Mouse (Mus musculus): ENCODE data around the gene Serping1. TPM values are rescaled to one million over a fixed set of nuclear protein-coding genes. Genes with fewer than 3 reads are reported as not detected.
A peak's percentile ranks its signal among the peaks of the same experiment; 100 is the strongest.

Serping1 gene
- polyA plus RNA-seq, 1 experiment from 2014 or later, result 32.6 TPM

DNA sequence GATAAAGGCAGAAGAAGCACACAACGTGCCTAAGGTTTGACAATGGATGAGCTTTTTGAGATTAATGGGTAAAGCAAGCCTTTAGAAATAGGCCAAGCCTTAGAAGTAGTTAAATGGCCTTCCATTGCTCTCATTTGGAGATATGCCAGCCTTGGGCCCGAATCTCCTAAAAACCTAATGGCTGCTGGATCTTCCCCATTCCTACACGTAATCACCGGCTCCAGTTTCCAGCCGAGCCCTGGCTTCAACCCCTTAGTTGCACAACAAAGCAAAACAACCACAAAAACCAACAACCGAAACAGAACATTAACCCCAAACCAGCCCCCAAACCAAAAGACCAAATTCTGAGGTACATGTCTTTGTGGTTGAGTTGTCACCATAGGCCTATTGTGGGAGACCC lies 421 bp upstream of the Serping1 start:
- Histone ChIP-seq H3K9me3 (no peaks in the 10 kb centered on the region), H3K27me3 (no peaks in the 10 kb centered on the region), H3K27ac (peak overlapping the region; percentile 70), H3K4me2 (replicated peaks) (no peak overlapping the region), H3K9ac (replicated peaks) (no peak overlapping the region), H3K4me3 (replicated peaks) (no peak overlapping the region), H3K36me3 (no peaks in the 10 kb centered on the region), H3K4me1 (replicated peaks) (peaks cover 20% of the 10 kb centered on the region)
- ATAC-seq, result no peak
- 83% methylated on average over 6 of the region's 6 CpGs for WGBS

DNA sequence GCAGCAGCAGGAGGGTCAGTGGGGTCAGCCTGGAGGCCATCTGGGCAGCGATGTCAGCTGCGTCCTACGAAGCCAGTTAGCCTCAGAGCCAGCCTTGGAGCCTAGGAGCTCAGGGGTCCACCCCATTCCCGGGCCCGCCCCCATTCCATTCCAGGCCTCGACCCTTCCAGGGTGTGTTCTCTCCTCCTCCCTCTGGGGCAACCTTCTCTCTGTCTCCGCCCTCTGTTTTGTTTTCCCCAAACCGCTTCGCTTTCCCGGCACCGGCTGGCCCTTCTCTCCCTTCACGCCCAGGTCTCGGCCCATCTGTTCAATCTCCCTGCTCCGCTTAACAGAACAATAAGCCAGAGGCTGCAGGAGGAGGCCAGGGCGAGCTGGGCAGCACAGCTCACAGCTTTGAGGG lies 493 bp downstream of the Serping1 start:
- Histone ChIP-seq H3K4me3 (replicated peaks) (peak overlapping the region; percentile 33), H3K9me3 (no peaks in the 10 kb centered on the region), H3K27me3 (no peaks in the 10 kb centered on the region), H3K4me2 (replicated peaks) (peak overlapping the region; percentile 53), H3K27ac (peak overlapping the region; percentile 70), H3K9ac (replicated peaks) (peak overlapping the region; percentile 48), H3K36me3 (peaks cover 5% of the 10 kb centered on the region; the same call in 1 of the 2 replicates), H3K4me1 (replicated peaks) (peaks cover 20% of the 10 kb centered on the region)
- peak; percentile 95 for ATAC-seq
- 0% methylated on average over 12 of the region's 15 CpGs for WGBS

- Histone ChIP-seq H3K36me3 (peaks cover 5% of the 10 kb centered on the region; the same call in 1 of the 2 replicates), H3K27me3 (no peaks in the 10 kb centered on the region), H3K4me1 (replicated peaks) (peaks cover 20% of the 10 kb centered on the region), H3K9me3 (no peaks in the 10 kb centered on the region), H3K27ac (no peak overlapping the region), H3K4me2 (replicated peaks) (no peak overlapping the region), H3K4me3 (replicated peaks) (no peak overlapping the region), H3K9ac (replicated peaks) (no peak overlapping the region)
- ATAC-seq, result no peak
- 86% methylated on average over 5 of the region's 5 CpGs for WGBS
These were observed 2.0 kb downstream of the Serping1 start for GRCm38 (mm10) chr2:84773195-84773594.

- Histone ChIP-seq H3K4me2 (replicated peaks) (no peak overlapping the region), H3K4me3 (replicated peaks) (no peak overlapping the region), H3K9me3 (no peaks in the 10 kb centered on the region), H3K27ac (no peak overlapping the region), H3K9ac (replicated peaks) (no peak overlapping the region), H3K27me3 (no peaks in the 10 kb centered on the region), H3K4me1 (replicated peaks) (peaks cover 20% of the 10 kb centered on the region), H3K36me3 (peaks cover 5% of the 10 kb centered on the region; the same call in 1 of the 2 replicates)
- WGBS, result 93% methylated on average over 4 of the region's 4 CpGs
- ATAC-seq, result no peak
These were observed 2.8 kb downstream of the Serping1 start for GRCm38 (mm10) chr2:84772454-84772853.

GRCm38 (mm10) chr2:84770501-84770900 lies 4.7 kb downstream of the Serping1 start:
- H3K27me3 ChIP-seq, result no peaks in the 10 kb centered on the region
- H3K4me3 ChIP-seq (replicated peaks), result no peak overlapping the region
- H3K4me1 ChIP-seq (replicated peaks), result peaks cover 20% of the 10 kb centered on the region
- no peak for ATAC-seq
- H3K4me2 ChIP-seq (replicated peaks), result no peak overlapping the region
- WGBS, result 83% methylated on average over 6 of the region's 6 CpGs
- no peaks in the 10 kb centered on the region for H3K9me3 ChIP-seq
- H3K27ac ChIP-seq, result no peak overlapping the region
- no peak overlapping the region for H3K9ac ChIP-seq (replicated peaks)
- peaks cover 10% of the 10 kb centered on the region for H3K36me3 ChIP-seq

DNA sequence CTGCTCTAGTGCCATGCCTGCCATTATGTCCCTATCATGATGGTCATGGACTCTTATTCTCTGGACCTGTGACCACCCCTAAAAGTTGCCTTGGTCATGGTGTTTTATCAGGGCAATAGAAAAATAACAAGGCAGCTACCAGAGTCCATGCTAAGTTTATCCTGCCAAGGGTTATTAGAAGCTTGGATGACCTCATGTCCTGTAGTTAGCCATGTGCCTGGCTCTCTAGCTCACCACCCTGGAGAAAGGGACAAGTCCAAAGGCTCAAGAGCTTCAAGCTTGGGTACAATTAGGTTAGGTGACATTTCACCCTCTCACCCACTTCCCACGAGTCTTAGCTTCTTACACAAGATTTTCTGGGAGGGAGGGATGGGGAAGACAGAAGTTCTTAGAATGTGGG lies 12.4 kb downstream of the Serping1 start:
- Histone ChIP-seq H3K4me2 (replicated peaks) (no peak overlapping the region), H3K9me3 (no peaks in the 10 kb centered on the region), H3K27ac (no peak overlapping the region), H3K9ac (replicated peaks) (no peak overlapping the region), H3K4me1 (replicated peaks) (no peaks in the 10 kb centered on the region), H3K4me3 (replicated peaks) (no peak overlapping the region), H3K27me3 (no peaks in the 10 kb centered on the region), H3K36me3 (peaks cover 16% of the 10 kb centered on the region; the same call in 1 of the 2 replicates)
- ATAC-seq, result no peak
- WGBS, result 57% methylated on average over 1 of the region's 1 CpGs

- Histone ChIP-seq H3K4me3 (replicated peaks) (no peak overlapping the region), H3K9me3 (no peaks in the 10 kb centered on the region), H3K4me1 (replicated peaks) (no peaks in the 10 kb centered on the region), H3K4me2 (replicated peaks) (no peak overlapping the region), H3K9ac (replicated peaks) (no peak overlapping the region), H3K27me3 (no peaks in the 10 kb centered on the region), H3K36me3 (peaks cover 16% of the 10 kb centered on the region; the same call in 1 of the 2 replicates), H3K27ac (no peak overlapping the region)
- ATAC-seq, result no peak
- WGBS, result 36% methylated on average over 4 of the region's 4 CpGs
These were observed 12.9 kb downstream of the Serping1 start for GRCm38 (mm10) chr2:84762295-84762694.

- H3K27ac ChIP-seq, result no peak overlapping the region
- H3K4me2 ChIP-seq (replicated peaks), result no peak overlapping the region
- H3K27me3 ChIP-seq, result no peaks in the 10 kb centered on the region
- H3K9ac ChIP-seq (replicated peaks), result no peak overlapping the region
- ATAC-seq, result no peak
- H3K4me3 ChIP-seq (replicated peaks), result no peak overlapping the region
- H3K4me1 ChIP-seq (replicated peaks), result no peaks in the 10 kb centered on the region
- peaks cover 16% of the 10 kb centered on the region; the same call in 1 of the 2 replicates for H3K36me3 ChIP-seq
- WGBS, result 93% methylated on average over 1 of the region's 1 CpGs
- H3K9me3 ChIP-seq, result no peaks in the 10 kb centered on the region
These were observed 13.4 kb downstream of the Serping1 start for GRCm38 (mm10) chr2:84761840-84762239.

GRCm38 (mm10) chr2:84761309-84761708 lies 13.9 kb downstream of the Serping1 start:
- no peak for ATAC-seq
- 83% methylated on average over 3 of the region's 3 CpGs for WGBS
- no peaks in the 10 kb centered on the region for H3K4me1 ChIP-seq (replicated peaks)
- H3K4me3 ChIP-seq (replicated peaks), result no peak overlapping the region
- peaks cover 12% of the 10 kb centered on the region; the same call in 1 of the 2 replicates for H3K36me3 ChIP-seq
- H3K4me2 ChIP-seq (replicated peaks), result no peak overlapping the region
- H3K9ac ChIP-seq (replicated peaks), result no peak overlapping the region
- H3K27ac ChIP-seq, result no peak overlapping the region
- H3K9me3 ChIP-seq, result no peaks in the 10 kb centered on the region
- H3K27me3 ChIP-seq, result no peaks in the 10 kb centered on the region

DNA sequence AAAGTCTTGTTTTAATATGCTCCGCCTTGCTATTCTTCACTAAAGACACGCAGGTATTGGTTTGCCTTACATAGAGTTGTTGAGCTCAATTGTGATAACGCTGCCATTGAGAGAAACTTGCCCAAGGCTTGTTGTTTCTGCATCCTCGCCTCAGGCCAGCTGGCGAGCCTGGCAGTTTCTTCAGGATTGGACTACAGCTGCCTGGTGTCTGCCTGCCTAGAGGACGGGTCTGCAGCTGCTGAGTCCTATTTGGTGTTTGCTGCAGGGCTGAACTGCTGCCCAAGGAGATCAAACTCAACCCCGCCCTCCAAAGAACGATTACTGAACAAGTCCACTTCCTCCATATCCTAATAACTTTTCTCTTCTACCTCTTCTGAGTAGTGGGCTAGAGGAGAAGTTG lies 14.5 kb downstream of the Serping1 start:
- ATAC-seq, result no peak
- no peak overlapping the region for H3K27ac ChIP-seq
- H3K9me3 ChIP-seq, result no peaks in the 10 kb centered on the region
- H3K27me3 ChIP-seq, result no peaks in the 10 kb centered on the region
- 78% methylated on average over 8 of the region's 8 CpGs for whole genome bisulfite sequencing
- H3K36me3 ChIP-seq, result peaks cover 12% of the 10 kb centered on the region; the same call in 1 of the 2 replicates
- no peak overlapping the region for H3K4me2 ChIP-seq (replicated peaks)
- no peaks in the 10 kb centered on the region for H3K4me1 ChIP-seq (replicated peaks)
- H3K9ac ChIP-seq (replicated peaks), result no peak overlapping the region
- no peak overlapping the region for H3K4me3 ChIP-seq (replicated peaks)

DNA sequence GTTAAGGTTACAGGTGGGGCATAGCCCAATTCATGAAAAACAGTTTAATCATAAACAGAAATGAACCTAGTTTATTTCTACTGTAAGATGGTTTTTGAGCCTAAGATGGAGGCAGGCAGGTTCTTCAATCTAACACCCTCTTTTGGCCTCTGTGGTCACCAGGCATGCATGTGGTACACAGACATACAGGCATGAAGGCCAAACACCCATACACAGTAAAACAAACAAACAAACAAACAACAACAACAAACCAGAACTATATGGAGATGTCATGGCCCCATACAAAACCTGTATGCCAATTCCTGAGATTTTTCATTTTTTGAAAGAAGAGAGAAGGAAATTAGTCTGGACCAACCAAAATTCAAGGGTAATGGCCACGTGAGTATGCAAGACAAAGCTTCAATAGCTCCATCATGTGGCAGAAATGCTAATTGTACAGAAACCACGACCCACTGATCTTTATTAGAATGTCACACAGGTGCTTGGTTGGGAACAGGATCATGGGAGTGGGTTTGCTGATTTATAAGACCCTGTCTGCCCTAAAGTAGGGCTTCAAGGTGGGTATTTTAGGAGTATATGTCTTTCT lies 16.6 kb downstream of the Serping1 start:
- ATAC-seq, result peak; percentile 67; the same call in 1 of the 2 replicates
- Histone ChIP-seq H3K27me3 (no peaks in the 10 kb centered on the region), H3K4me3 (replicated peaks) (no peak overlapping the region), H3K9ac (replicated peaks) (no peak overlapping the region), H3K4me2 (replicated peaks) (no peak overlapping the region), H3K27ac (no peak overlapping the region), H3K36me3 (no peaks in the 10 kb centered on the region), H3K4me1 (replicated peaks) (no peaks in the 10 kb centered on the region), H3K9me3 (no peaks in the 10 kb centered on the region)
- 1% methylated on average over 2 of the region's 2 CpGs for WGBS

- H3K36me3 ChIP-seq, result no peaks in the 10 kb centered on the region
- H3K9ac ChIP-seq (replicated peaks), result no peak overlapping the region
- 67% methylated on average over 7 of the region's 7 CpGs for WGBS
- H3K27ac ChIP-seq, result no peak overlapping the region
- no peak overlapping the region for H3K4me2 ChIP-seq (replicated peaks)
- ATAC-seq, result no peak
- H3K4me1 ChIP-seq (replicated peaks), result no peaks in the 10 kb centered on the region
- H3K27me3 ChIP-seq, result no peaks in the 10 kb centered on the region
- H3K9me3 ChIP-seq, result no peaks in the 10 kb centered on the region
- no peak overlapping the region for H3K4me3 ChIP-seq (replicated peaks)
These were observed 18.1 kb downstream of the Serping1 start for GRCm38 (mm10) chr2:84757026-84757682.
